Mouse (Mus musculus): ENCODE measurements around the gene Tars2. TPM values are rescaled to one million over a fixed set of nuclear protein-coding genes. Genes with fewer than 3 reads are reported as not detected.

Tars2 gene
- polyA plus RNA-seq, 1 experiment from 2014 or later: 53.3 TPM

GRCm38 (mm10) chr3:95761771-95762170 is 1.8 kb upstream of the Tars2 start:
- Histone ChIP-seq H3K4me3 (replicated peaks) (no peak overlapping the region), H3K27me3 (no peaks in the 10 kb centered on the region), H3K9me3 (no peaks in the 10 kb centered on the region), H3K27ac (no peak overlapping the region), H3K9ac (no peak overlapping the region), H3K36me3 (replicated peaks) (peaks cover 37% of the 10 kb centered on the region), H3K4me1 (no peaks in the 10 kb centered on the region), H3K4me2 (no peak overlapping the region)
- 69% methylated on average over 4 of the region's 4 CpGs for WGBS
- no peak for ATAC-seq (ENCODE audit: low FRiP score)

GRCm38 (mm10) chr3:95760656-95761055 is 650 bp upstream of the Tars2 start:
- no peak overlapping the region for H3K9ac ChIP-seq
- no peak for ATAC-seq (ENCODE audit: low FRiP score)
- H3K27ac ChIP-seq: no peak overlapping the region
- H3K4me2 ChIP-seq: no peak overlapping the region
- H3K9me3 ChIP-seq: no peaks in the 10 kb centered on the region
- no peak overlapping the region for H3K4me3 ChIP-seq (replicated peaks)
- H3K4me1 ChIP-seq: no peaks in the 10 kb centered on the region
- H3K27me3 ChIP-seq: no peaks in the 10 kb centered on the region
- peaks cover 26% of the 10 kb centered on the region for H3K36me3 ChIP-seq (replicated peaks)

- Histone ChIP-seq H3K27ac (no peak overlapping the region), H3K9me3 (no peaks in the 10 kb centered on the region), H3K27me3 (no peaks in the 10 kb centered on the region), H3K4me3 (replicated peaks) (no peak overlapping the region), H3K36me3 (replicated peaks) (peaks cover 6% of the 10 kb centered on the region), H3K4me2 (no peak overlapping the region), H3K4me1 (peaks cover 9% of the 10 kb centered on the region), H3K9ac (no peak overlapping the region)
- WGBS: 57% methylated on average over 9 of the region's 9 CpGs
- no peak for ATAC-seq (ENCODE audit: low FRiP score)
Observed at GRCm38 (mm10) chr3:95758467-95759218, 1.4 kb downstream of the Tars2 start.

- no peaks in the 10 kb centered on the region for H3K9me3 ChIP-seq
Observed at GRCm38 (mm10) chr3:95756808-95757207, 3.2 kb downstream of the Tars2 start.

GRCm38 (mm10) chr3:95754345-95755206 is 5.4 kb downstream of the Tars2 start:
- Histone ChIP-seq H3K9ac (peak overlapping the region; percentile 64), H3K36me3 (replicated peaks) (peaks cover 33% of the 10 kb centered on the region), H3K4me3 (replicated peaks) (peak overlapping the region; percentile 82), H3K4me1 (peaks cover 10% of the 10 kb centered on the region), H3K9me3 (no peaks in the 10 kb centered on the region), H3K4me2 (peak overlapping the region; percentile 68), H3K27me3 (no peaks in the 10 kb centered on the region), H3K27ac (peak overlapping the region; percentile 63)
- ATAC-seq (ENCODE audit: low FRiP score): peak; percentile 99
- under 1% methylated on average over 30 of the region's 30 CpGs for WGBS

More at GRCm38 (mm10) chr3:95756808-95757207, 3.2 kb downstream of the Tars2 start:
- no peak overlapping the region for H3K4me2 ChIP-seq
- no peak for ATAC-seq (ENCODE audit: low FRiP score)
- no peak overlapping the region for H3K9ac ChIP-seq
- H3K36me3 ChIP-seq (replicated peaks): peaks cover 11% of the 10 kb centered on the region
- 90% methylated on average over 2 of the region's 2 CpGs for WGBS
- no peaks in the 10 kb centered on the region for H3K27me3 ChIP-seq
- H3K27ac ChIP-seq: no peak overlapping the region
- peaks cover 10% of the 10 kb centered on the region for H3K4me1 ChIP-seq
- no peak overlapping the region for H3K4me3 ChIP-seq (replicated peaks)

- no peak overlapping the region for H3K27ac ChIP-seq
- H3K36me3 ChIP-seq (replicated peaks): peaks cover 49% of the 10 kb centered on the region
- H3K27me3 ChIP-seq: no peaks in the 10 kb centered on the region
- WGBS: 88% methylated on average over 3 of the region's 3 CpGs
- H3K9me3 ChIP-seq: no peaks in the 10 kb centered on the region
- H3K4me2 ChIP-seq: no peak overlapping the region
- H3K9ac ChIP-seq: no peak overlapping the region
- ATAC-seq (ENCODE audit: low FRiP score): no peak
- H3K4me1 ChIP-seq: peaks cover 10% of the 10 kb centered on the region
- H3K4me3 ChIP-seq (replicated peaks): no peak overlapping the region
Observed at GRCm38 (mm10) chr3:95752935-95753334, 7.1 kb downstream of the Tars2 start.

- no peaks in the 10 kb centered on the region for H3K4me1 ChIP-seq
- H3K9me3 ChIP-seq: no peaks in the 10 kb centered on the region
- ATAC-seq (ENCODE audit: low FRiP score): no peak
- no peak overlapping the region for H3K27ac ChIP-seq
- H3K27me3 ChIP-seq: no peaks in the 10 kb centered on the region
- H3K4me2 ChIP-seq: no peak overlapping the region
- 93% methylated on average over 8 of the region's 8 CpGs for WGBS
- no peak overlapping the region for H3K9ac ChIP-seq
- no peak overlapping the region for H3K4me3 ChIP-seq (replicated peaks)
- H3K36me3 ChIP-seq (replicated peaks): peaks cover 83% of the 10 kb centered on the region
Observed at GRCm38 (mm10) chr3:95740406-95740805, 19.6 kb downstream of the Tars2 start.

- H3K36me3 ChIP-seq (replicated peaks): peaks cover 79% of the 10 kb centered on the region
- H3K9me3 ChIP-seq: no peaks in the 10 kb centered on the region
- no peaks in the 10 kb centered on the region for H3K4me1 ChIP-seq
- no peak within 1 kb of the TSS for H3K27ac ChIP-seq
- H3K4me3 ChIP-seq (replicated peaks): no peak within 1 kb of the TSS
- 84% methylated on average over 7 of the region's 7 CpGs for WGBS
- no peak within 1 kb of the TSS for H3K4me2 ChIP-seq
- H3K9ac ChIP-seq: no peak within 1 kb of the TSS
- H3K27me3 ChIP-seq: no peaks in the 10 kb centered on the region
- ATAC-seq (ENCODE audit: low FRiP score): no peak
Observed at GRCm38 (mm10) chr3:95739353-95740104, 20.5 kb downstream of the Tars2 start, which contains the start of gene Ecm1. Gene Ecm1, minus strand, starts transcription at chr3:95739569.

- ATAC-seq (ENCODE audit: low FRiP score): no peak
- Histone ChIP-seq H3K27me3 (no peaks in the 10 kb centered on the region), H3K4me1 (no peaks in the 10 kb centered on the region), H3K36me3 (replicated peaks) (peaks cover 43% of the 10 kb centered on the region), H3K4me2 (no peak overlapping the region), H3K4me3 (replicated peaks) (no peak overlapping the region), H3K27ac (no peak overlapping the region), H3K9me3 (no peaks in the 10 kb centered on the region), H3K9ac (no peak overlapping the region)
- 88% methylated on average over 12 of the region's 12 CpGs for WGBS
Observed at GRCm38 (mm10) chr3:95735071-95735670, 24.8 kb downstream of the Tars2 start.

GRCm38 (mm10) chr3:95734092-95734702 is 25.8 kb downstream of the Tars2 start:
- no peak overlapping the region for H3K4me3 ChIP-seq (replicated peaks)
- H3K4me1 ChIP-seq: no peaks in the 10 kb centered on the region
- no peaks in the 10 kb centered on the region for H3K27me3 ChIP-seq
- H3K9ac ChIP-seq: no peak overlapping the region
- ATAC-seq (ENCODE audit: low FRiP score): no peak
- peaks cover 33% of the 10 kb centered on the region for H3K36me3 ChIP-seq (replicated peaks)
- no peaks in the 10 kb centered on the region for H3K9me3 ChIP-seq
- WGBS: 79% methylated on average over 13 of the region's 13 CpGs
- no peak overlapping the region for H3K27ac ChIP-seq
- no peak overlapping the region for H3K4me2 ChIP-seq

GRCm38 (mm10) chr3:95732744-95733521 is 27.1 kb downstream of the Tars2 start:
- Histone ChIP-seq H3K4me3 (replicated peaks) (no peak overlapping the region), H3K9me3 (no peaks in the 10 kb centered on the region), H3K27me3 (no peaks in the 10 kb centered on the region), H3K27ac (0 out of 2 replicates have a peak overlapping the region, but pooled peaks have one; percentile 13), H3K4me2 (no peak overlapping the region), H3K4me1 (no peaks in the 10 kb centered on the region), H3K36me3 (replicated peaks) (peaks cover 29% of the 10 kb centered on the region), H3K9ac (no peak overlapping the region)
- ATAC-seq (ENCODE audit: low FRiP score): no peak
- 87% methylated on average over 11 of the region's 11 CpGs for WGBS
